Mouse (Mus musculus) lung, postnatal 0 days (tissue): Measurements from ENCODE around the gene Ints2.

Experiments used
- CTCF ChIP-seq: IDR thresholded peaks from 2 replicates; pipeline ENCODE4 v1.5.1; 2016; ENCODE audit warnings: antibody characterized with exemption, mild to moderate bottlenecking
- EP300 ChIP-seq: IDR thresholded peaks from 2 replicates; pipeline ENCODE4 v1.6.1; 2016; ENCODE audit warnings: antibody characterized with exemption, mild to moderate bottlenecking, control low read depth

DNA sequence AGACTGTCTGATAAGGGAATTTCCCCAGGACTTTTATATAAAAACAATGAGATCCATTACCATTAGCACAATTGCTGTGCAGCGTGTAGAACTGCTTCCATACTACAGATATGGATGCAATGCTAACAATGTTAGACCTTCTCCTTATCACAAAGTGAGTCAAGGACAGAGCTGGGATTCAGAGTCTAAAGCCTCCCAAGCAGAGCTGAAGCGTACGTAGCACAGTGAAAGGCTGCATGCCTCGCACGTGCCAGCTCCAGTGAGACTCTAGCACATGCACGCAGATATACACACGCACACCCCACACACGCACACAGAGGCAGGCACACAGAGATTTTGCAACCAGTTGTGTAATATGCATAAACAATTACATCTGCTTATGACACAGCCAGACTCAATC is 28.4 kb upstream of the Ints2 start:
- no peak for TF ChIP-seq CTCF
- no peak for TF ChIP-seq EP300
